In genomic region chr11:116940088-116940855, GRCm38 (mm10) we compare ENCODE assay signal across 12 mouse cellular contexts. TPM values are rescaled to one million over a fixed set of nuclear protein-coding genes. Genes with fewer than 3 reads are reported as not detected.
A peak's percentile ranks its signal among the peaks of the same experiment; 100 is the strongest.
DNase-seq lines count a peak whose midpoint lies in the region; ATAC-seq lines count a peak whose summit lies in the region.
"Had no signal": no experiment of that assay in that cellular context is flagged by ENCODE, and none has a peak within 500 bp of the region (broad histone marks: within the 10 kb centered on the region; RNA-seq: fewer than 3 reads in every experiment).

No protein-coding gene starts in this region.

- WGBS in heart, embryonic 15.5 days, result 7% methylated on average over 20 of the region's 20 CpGs
- 3% methylated on average over 20 of the region's 20 CpGs for WGBS in hindbrain, embryonic 10.5 days
- 6% methylated on average over 20 of the region's 20 CpGs for WGBS in midbrain, embryonic 12.5 days

- peak overlapping the region; percentile 60 for H3K27ac ChIP-seq in heart, embryonic 15.5 days
- peak overlapping the region; percentile 67 for H3K27ac ChIP-seq in hindbrain, embryonic 10.5 days
- no peak overlapping the region for H3K27ac ChIP-seq in midbrain, embryonic 12.5 days (replicated peaks)

- peak overlapping the region; percentile 61 for H3K4me2 ChIP-seq in heart, embryonic 15.5 days
- peak overlapping the region; percentile 33 for H3K4me2 ChIP-seq in midbrain, embryonic 12.5 days (replicated peaks)

- peak overlapping the region; percentile 56 for H3K9ac ChIP-seq in heart, embryonic 15.5 days
- H3K9ac ChIP-seq in midbrain, embryonic 12.5 days (replicated peaks), result no peak overlapping the region

- no peaks in the 10 kb centered on the region for H3K36me3 ChIP-seq in heart, embryonic 15.5 days
- H3K36me3 ChIP-seq in hindbrain, embryonic 10.5 days, result peaks cover 65% of the 10 kb centered on the region
- peaks cover 56% of the 10 kb centered on the region for H3K36me3 ChIP-seq in midbrain, embryonic 12.5 days

- peaks cover 29% of the 10 kb centered on the region for H3K4me1 ChIP-seq in heart, embryonic 15.5 days (replicated peaks)
- peaks cover 59% of the 10 kb centered on the region for H3K4me1 ChIP-seq in hindbrain, embryonic 10.5 days (replicated peaks)
- H3K4me1 ChIP-seq in midbrain, embryonic 12.5 days, result peaks cover 28% of the 10 kb centered on the region

- ATAC-seq in heart, embryonic 15.5 days (replicated peaks; ENCODE audit: insufficient number of reproducible peaks, insufficient read depth, low FRiP score, low read depth), result no peak
- ATAC-seq in midbrain, embryonic 12.5 days (ENCODE audit: low FRiP score, low read depth), result no peak

- H3K4me3 ChIP-seq in heart, embryonic 15.5 days, result peak overlapping the region; percentile 39
- H3K4me3 ChIP-seq in hindbrain, embryonic 10.5 days, result peak overlapping the region; percentile 43
- H3K4me3 ChIP-seq in midbrain, embryonic 12.5 days, result 0 out of 2 replicates have a peak overlapping the region, but pooled peaks have one; percentile 7

- 0 out of 2 replicates have a peak, but pooled peaks cover 4% of the 10 kb centered on the region for H3K27me3 ChIP-seq in heart, embryonic 15.5 days
- H3K27me3 ChIP-seq in hindbrain, embryonic 10.5 days (ENCODE audit: insufficient read depth, poor library complexity, severe bottlenecking), result peaks cover 14% of the 10 kb centered on the region
- H3K27me3 ChIP-seq in midbrain, embryonic 12.5 days, result peaks cover 10% of the 10 kb centered on the region; the same call in 1 of the 2 replicates

- H3K9me3 ChIP-seq in heart, embryonic 15.5 days (replicated peaks), result no peaks in the 10 kb centered on the region
- H3K9me3 ChIP-seq in hindbrain, embryonic 10.5 days, result no peaks in the 10 kb centered on the region
- no peaks in the 10 kb centered on the region for H3K9me3 ChIP-seq in midbrain, embryonic 12.5 days

- no peak for DNase-seq in heart, adult 8-10 months (ENCODE audit: low spot score)
- peak; percentile 93 for DNase-seq in ZHBTc4 (ENCODE audit: low read depth, low spot score)
- DNase-seq in hindbrain, embryonic 10.5 days (ENCODE audit: low spot score), result peak; percentile 26
- DNase-seq in ovary, adult 18-20 months (ENCODE audit: low spot score), result no peak
- no peak for DNase-seq in layer of hippocampus, postnatal 14 days (ENCODE audit: low spot score in 2 of 2)
- no peak for DNase-seq in adrenal gland, postnatal 10 days
- DNase-seq: gastrocnemius, postnatal 36 days had no signal

RNA-seq across cellular contexts. Expression of gene Mgat5b, which starts 21.6 kb away (rescaled TPM):
- 0.64 and 0.85 TPM in 2 replicates for polyA plus RNA-seq in heart, embryonic 15.5 days (2015; fragmentation: Nextera tagmentation; extraction: Ambion mirVana)
- under 1 TPM in 3 of 4 experiments, not detected in 1; 0.14 to 0.78 (median 0.19) TPM for total RNA-seq in heart, adult 8-10 months (2022)
- polyA plus RNA-seq in hindbrain, embryonic 10.5 days (2016; fragmentation: Nextera tagmentation; extraction: Ambion mirVana), result 6.3 and 12.8 TPM in 2 replicates
- 17.7 and 22.5 TPM in 2 replicates for polyA plus RNA-seq in midbrain, embryonic 12.5 days (2016; fragmentation: Nextera tagmentation; extraction: Ambion mirVana)
- total RNA-seq in layer of hippocampus, postnatal 14 days (2021), result 10 to 100 TPM; 44.1 to 44.5 TPM
- 1 to 10 TPM in 1 of 2 experiments, under 1 TPM in 1; 0.81 to 1.3 TPM for total RNA-seq in adrenal gland, postnatal 10 days (2021)
- total RNA-seq: gastrocnemius, postnatal 36 days; megakaryocyte-erythroid progenitor cell, adult 5-6 weeks had no signal
- polyA plus RNA-seq: C2C12; spleen, adult 2 months had no signal

Comparison
In these comparisons a context has a peak if more than half of its experiments do, and no peak if none do; other contexts are left out.
1. DNase-seq: peak in ZHBTc4 (single experiment) and hindbrain, embryonic 10.5 days (single experiment); none in heart, adult 8-10 months (single experiment), ovary, adult 18-20 months (single experiment), layer of hippocampus, postnatal 14 days (0 of 2) and adrenal gland, postnatal 10 days (single experiment).
2. RNA of gene Mgat5b, which starts 21.6 kb away (total RNA-seq): 44.1 to 44.5 TPM in layer of hippocampus, postnatal 14 days; 0.81 to 1.3 TPM in adrenal gland, postnatal 10 days and 0.14 to 0.78 TPM in heart, adult 8-10 months; every median in the first group is over 10 times any median in the second.
3. Peak in every context shown above with its lines, with median percentiles within 50 percentile points of each other: H3K4me3 ChIP-seq.